Mouse (Mus musculus): Measurements from ENCODE around the gene Wdr1.

- TF ChIP-seq CHD2 (IDR thresholded peaks at IDR 0.05; ENCODE audit: low read depth, low read length): no peak
- no peak for TF ChIP-seq ZC3H11A (IDR thresholded peaks at IDR 0.05; ENCODE audit: borderline replicate concordance, low read depth, low read length)
Measured at GRCm38 (mm10) chr5:38493890-38494289, 69.1 kb downstream of the Wdr1 start.

Measured in ES-E14 (cell line).